Mouse (Mus musculus): ENCODE data around the gene Hist1h4a.

Gene Hist1h4a

GRCm38 (mm10) chr13:23716261-23717042 is 44.6 kb downstream of the Hist1h4a start:
- in situ Hi-C loops (cut with MboI, MseI): no loop called here

All from T-helper 2 cell (primary cell).